Mouse (Mus musculus) hindbrain, embryonic 15.5 days (tissue): ENCODE measurements around the gene Tmem191c. TPM values are rescaled to one million over a fixed set of nuclear protein-coding genes. Genes with fewer than 3 reads are reported as not detected.

Experiments used
- ATAC-seq: fragments of 200-750 bp; cut with Nextera tagmentation; 2 replicates; pipeline ENCODE4 v1.8.0; 2017; ENCODE audit warnings: low read depth, moderate number of reproducible peaks, moderate TSS enrichment; ENCODE audit not compliant: low FRiP score
- H3K27ac ChIP-seq: fragments of 300-500 bp; sonication (generic); replicated peaks from 2 replicates; pipeline ENCODE4 v1.5.1; 2015; ENCODE audit warnings: mild to moderate bottlenecking, inconsistent platforms
- H3K27me3 ChIP-seq: fragments of 300-500 bp; sonication (generic); 2 replicates; pipeline ENCODE4 v1.6.1; 2015; ENCODE audit warnings: control low read depth, inconsistent platforms
- H3K36me3 ChIP-seq: fragments of 300-500 bp; sonication (generic); 2 replicates; pipeline ENCODE4 v1.6.1; 2015; ENCODE audit warnings: control low read depth, inconsistent platforms
- H3K4me1 ChIP-seq: fragments of 300-500 bp; sonication (generic); replicated peaks from 2 replicates; pipeline ENCODE4 v1.6.1; 2015; ENCODE audit warnings: control low read depth, inconsistent platforms
- H3K4me2 ChIP-seq: fragments of 300-500 bp; sonication (generic); 2 replicates; pipeline ENCODE4 v1.6.1; 2015; ENCODE audit warnings: moderate library complexity, mild to moderate bottlenecking, inconsistent platforms
- H3K4me3 ChIP-seq: fragments of 300-500 bp; sonication (generic); 2 replicates; pipeline ENCODE4 v1.5.1; 2015; ENCODE audit warnings: mild to moderate bottlenecking, inconsistent platforms
- H3K9ac ChIP-seq: fragments of 300-500 bp; sonication (generic); 2 replicates; pipeline ENCODE4 v1.6.1; 2015; ENCODE audit warnings: inconsistent platforms
- H3K9me3 ChIP-seq: fragments of 300-500 bp; sonication (generic); 2 replicates; pipeline ENCODE4 v1.6.1; 2016; ENCODE audit warnings: control low read depth, inconsistent platforms
- WGBS: fragments of 180-500 bp; shearing (Covaris S2); methylation state at CpG from one replicate; pipeline ENCODE4 v1.1.7; 2015; 5-methylcytosine and 5-hydroxymethylcytosine counted together
- polyA plus RNA-seq: library from polyadenylated mRNA; unstranded; fragments of >200 nt; fragmentation: Nextera tagmentation; extraction: Ambion mirVana; gene quantifications from 2 replicates; pipeline ENCODE4 v1.2.1, GENCODE M21; 2015

Gene Tmem191c
- polyA plus RNA-seq, 1 experiment from 2014 or later: 81.9 TPM

DNA sequence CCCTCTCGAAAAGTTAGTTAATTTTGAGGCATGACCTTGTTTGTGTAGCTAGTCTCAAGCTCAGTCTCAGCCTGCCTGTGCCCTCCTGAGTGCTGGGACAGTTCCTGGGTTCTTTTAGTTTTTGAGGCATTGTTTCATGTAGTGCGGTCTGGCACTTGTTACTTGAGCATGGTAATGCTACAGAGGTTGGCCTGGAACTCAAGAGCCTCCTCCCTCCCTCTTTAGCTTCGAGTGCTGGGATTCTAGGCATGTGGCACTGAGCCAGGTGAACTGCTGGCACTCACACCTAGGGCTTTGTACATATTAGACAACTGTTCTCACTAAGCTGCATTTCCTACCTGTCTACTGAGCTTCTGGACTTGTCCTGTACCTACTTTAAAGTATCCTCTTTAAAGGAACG, 28.1 kb upstream of the Tmem191c start:
- H3K9ac ChIP-seq: no peak overlapping the region
- 67% methylated on average over 4 of the region's 4 CpGs for WGBS
- H3K4me3 ChIP-seq: no peak overlapping the region
- no peak for ATAC-seq
- H3K9me3 ChIP-seq: no peaks in the 10 kb centered on the region
- H3K36me3 ChIP-seq: no peaks in the 10 kb centered on the region
- H3K4me2 ChIP-seq: no peak overlapping the region
- H3K27ac ChIP-seq: no peak overlapping the region
- no peaks in the 10 kb centered on the region for H3K27me3 ChIP-seq
- H3K4me1 ChIP-seq: peaks cover 20% of the 10 kb centered on the region; the same call in 1 of the 2 replicates

DNA sequence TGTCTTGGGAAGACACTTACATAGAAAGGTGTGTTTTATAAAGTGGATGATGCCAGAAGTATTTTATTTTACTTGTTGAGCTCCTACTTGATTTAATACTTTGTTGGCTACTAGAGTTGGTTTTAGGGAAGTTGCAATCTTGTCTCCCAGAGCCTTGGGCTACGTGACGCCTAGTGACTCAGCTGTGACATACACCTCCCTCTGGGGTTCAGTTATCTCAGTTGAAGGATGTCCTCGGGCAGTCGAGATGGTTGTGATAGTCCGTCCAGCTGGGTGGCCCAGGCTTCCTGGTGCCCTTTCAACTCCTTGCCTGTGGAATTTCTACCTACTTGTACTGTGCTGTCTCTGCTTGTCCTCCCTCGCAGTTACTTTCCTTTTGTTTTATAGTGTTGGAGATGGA, 26.7 kb upstream of the Tmem191c start:
- no peak overlapping the region for H3K9ac ChIP-seq
- H3K36me3 ChIP-seq: no peaks in the 10 kb centered on the region
- no peaks in the 10 kb centered on the region for H3K27me3 ChIP-seq
- no peak overlapping the region for H3K27ac ChIP-seq
- H3K4me1 ChIP-seq: peaks cover 34% of the 10 kb centered on the region
- no peak for ATAC-seq
- no peak overlapping the region for H3K4me3 ChIP-seq
- 67% methylated on average over 6 of the region's 6 CpGs for WGBS
- no peaks in the 10 kb centered on the region for H3K9me3 ChIP-seq
- H3K4me2 ChIP-seq: no peak overlapping the region

DNA sequence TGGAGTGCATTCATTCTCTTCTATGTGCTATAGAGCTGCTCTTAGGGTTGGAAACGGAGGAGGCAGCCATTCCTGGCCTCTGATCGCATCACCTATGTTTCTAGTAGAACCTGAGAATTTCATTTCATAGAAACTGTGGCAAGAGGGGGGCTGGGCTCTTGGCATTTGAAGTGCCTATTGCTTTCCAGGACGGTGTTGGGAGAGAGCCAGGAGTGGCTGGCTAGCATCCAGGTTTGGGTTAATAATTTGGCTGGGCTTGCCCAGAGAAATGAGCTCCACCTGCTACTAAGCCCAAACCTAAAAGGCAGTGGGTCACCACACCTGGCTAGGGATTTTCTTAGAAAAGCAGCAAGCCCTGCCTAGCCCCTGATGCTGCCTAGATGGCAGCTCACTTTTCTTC, 24.3 kb upstream of the Tmem191c start:
- Histone ChIP-seq H3K27me3 (no peaks in the 10 kb centered on the region), H3K9me3 (no peaks in the 10 kb centered on the region), H3K36me3 (no peaks in the 10 kb centered on the region), H3K4me2 (no peak overlapping the region), H3K4me1 (peaks cover 37% of the 10 kb centered on the region), H3K4me3 (no peak overlapping the region), H3K9ac (no peak overlapping the region), H3K27ac (no peak overlapping the region)
- 56% methylated on average over 3 of the region's 3 CpGs for WGBS
- no peak for ATAC-seq

DNA sequence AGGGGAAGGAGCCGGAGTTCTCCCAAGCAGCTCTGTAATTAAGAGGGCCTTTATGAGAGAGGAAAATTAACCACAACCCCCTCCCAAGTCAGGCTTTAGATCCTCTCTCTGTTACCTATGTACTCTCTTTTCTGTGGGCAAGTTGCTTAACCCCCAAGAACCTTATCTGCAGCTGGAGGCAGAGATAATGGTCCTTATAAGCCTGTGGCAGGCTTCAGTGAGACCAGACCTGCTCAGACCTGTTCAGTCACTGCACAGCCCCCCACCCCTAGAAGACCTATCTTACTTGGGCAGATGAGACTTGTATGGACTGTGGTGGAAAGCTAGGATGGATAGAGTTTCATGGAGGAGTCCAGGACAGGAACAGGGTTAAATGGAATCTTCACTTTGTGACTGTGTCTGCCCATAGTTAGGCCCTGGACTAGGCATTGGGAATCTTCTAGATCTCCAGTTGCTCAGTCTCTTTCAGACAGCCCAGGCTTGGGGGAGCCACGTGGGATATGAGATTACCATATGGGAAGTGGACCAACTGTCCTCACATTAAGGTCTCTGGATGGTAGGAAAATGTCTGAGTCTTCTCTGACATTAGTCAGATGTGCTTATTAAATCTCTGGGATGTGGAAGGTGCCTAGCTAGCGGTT, 23.7 kb upstream of the Tmem191c start:
- Histone ChIP-seq H3K9ac (no peak overlapping the region), H3K9me3 (no peaks in the 10 kb centered on the region), H3K36me3 (no peaks in the 10 kb centered on the region; the same call in 1 of the 2 replicates), H3K4me2 (no peak overlapping the region), H3K27me3 (no peaks in the 10 kb centered on the region), H3K4me3 (no peak overlapping the region), H3K4me1 (peaks cover 37% of the 10 kb centered on the region), H3K27ac (no peak overlapping the region)
- no peak for ATAC-seq
- WGBS: 78% methylated on average over 3 of the region's 3 CpGs

DNA sequence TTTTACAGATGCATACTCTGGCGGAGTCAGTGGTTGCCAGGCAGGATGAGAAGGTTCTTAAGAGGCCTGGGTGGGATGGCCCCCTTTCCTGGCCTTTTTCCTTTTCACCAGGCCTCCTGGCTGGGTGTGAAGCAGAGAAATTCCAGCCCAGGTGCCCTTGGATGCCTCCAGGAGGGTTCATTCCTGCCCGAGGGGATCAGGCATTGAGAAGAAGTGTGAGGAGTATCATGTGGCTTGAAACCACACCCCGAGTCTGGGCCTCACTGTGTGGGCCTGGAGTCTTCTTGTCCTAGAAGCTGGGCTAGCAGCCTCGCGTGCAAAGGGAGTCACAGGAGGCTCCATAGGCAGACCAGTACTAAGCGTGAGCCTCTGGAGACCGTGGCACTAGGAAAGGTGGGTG, 23.0 kb upstream of the Tmem191c start:
- Histone ChIP-seq H3K27me3 (no peaks in the 10 kb centered on the region), H3K36me3 (peaks cover 5% of the 10 kb centered on the region), H3K9me3 (no peaks in the 10 kb centered on the region), H3K4me1 (peaks cover 34% of the 10 kb centered on the region), H3K9ac (no peak overlapping the region), H3K4me3 (no peak overlapping the region), H3K27ac (no peak overlapping the region), H3K4me2 (no peak overlapping the region)
- no peak for ATAC-seq
- WGBS: 73% methylated on average over 7 of the region's 7 CpGs

DNA sequence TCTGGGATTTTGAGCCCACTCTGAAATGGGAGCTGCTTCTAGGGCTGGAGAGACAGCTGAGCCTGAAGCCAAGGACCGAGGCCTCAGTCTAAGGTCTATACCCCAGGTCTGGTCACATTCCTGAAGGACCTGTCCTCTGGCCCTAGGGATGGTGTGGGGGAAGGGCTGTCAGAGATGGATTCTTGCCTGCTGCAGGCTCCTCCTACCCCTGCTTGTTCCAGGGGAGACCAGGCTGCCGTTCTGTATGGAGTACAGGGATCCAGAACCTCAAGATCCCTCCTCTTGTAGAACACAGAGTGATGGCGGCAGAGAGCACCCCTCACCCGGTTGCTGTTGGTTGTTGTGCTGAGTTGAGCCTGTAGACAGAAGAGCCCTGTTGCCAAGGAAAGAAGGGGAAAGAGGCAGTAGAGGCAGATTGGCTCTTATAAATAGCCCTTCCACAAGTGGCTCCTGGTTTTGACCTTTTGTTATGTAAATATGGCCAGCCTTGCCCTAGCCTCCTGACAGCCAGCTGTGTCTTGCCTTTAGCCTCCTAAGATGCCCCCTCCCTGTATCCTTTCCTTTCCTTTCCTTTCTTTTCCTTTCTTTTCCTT, 21.8 kb upstream of the Tmem191c start:
- Histone ChIP-seq H3K9ac (no peak overlapping the region), H3K9me3 (no peaks in the 10 kb centered on the region), H3K4me1 (peaks cover 34% of the 10 kb centered on the region), H3K36me3 (peaks cover 18% of the 10 kb centered on the region), H3K4me3 (no peak overlapping the region), H3K27me3 (no peaks in the 10 kb centered on the region), H3K27ac (no peak overlapping the region), H3K4me2 (no peak overlapping the region)
- WGBS: 18% methylated on average over 4 of the region's 4 CpGs
- no peak for ATAC-seq

DNA sequence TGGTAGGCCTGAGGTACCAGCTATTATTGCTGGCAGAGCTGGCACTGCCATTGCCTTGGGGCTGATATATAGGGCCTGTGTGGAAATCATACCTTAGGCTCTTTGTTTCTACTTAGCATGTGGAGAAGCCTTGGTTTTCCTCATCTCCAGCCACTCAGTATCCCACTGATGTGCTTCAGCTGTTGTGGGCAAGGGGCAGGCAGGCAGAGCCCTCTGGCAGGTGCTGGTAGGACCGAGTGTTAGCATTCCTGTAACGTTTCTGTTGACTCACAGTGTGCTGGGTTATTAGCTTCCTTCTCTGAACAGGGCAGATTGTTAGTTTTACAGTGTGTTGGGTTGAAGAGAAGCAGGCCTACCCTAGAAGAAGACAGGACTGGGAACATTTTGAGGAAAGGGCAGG, 20.6 kb upstream of the Tmem191c start:
- Histone ChIP-seq H3K4me1 (peaks cover 34% of the 10 kb centered on the region), H3K4me3 (no peak overlapping the region), H3K4me2 (no peak overlapping the region), H3K9ac (no peak overlapping the region), H3K27ac (no peak overlapping the region), H3K9me3 (no peaks in the 10 kb centered on the region), H3K27me3 (no peaks in the 10 kb centered on the region), H3K36me3 (peaks cover 19% of the 10 kb centered on the region)
- 85% methylated on average over 2 of the region's 2 CpGs for WGBS
- ATAC-seq: no peak

DNA sequence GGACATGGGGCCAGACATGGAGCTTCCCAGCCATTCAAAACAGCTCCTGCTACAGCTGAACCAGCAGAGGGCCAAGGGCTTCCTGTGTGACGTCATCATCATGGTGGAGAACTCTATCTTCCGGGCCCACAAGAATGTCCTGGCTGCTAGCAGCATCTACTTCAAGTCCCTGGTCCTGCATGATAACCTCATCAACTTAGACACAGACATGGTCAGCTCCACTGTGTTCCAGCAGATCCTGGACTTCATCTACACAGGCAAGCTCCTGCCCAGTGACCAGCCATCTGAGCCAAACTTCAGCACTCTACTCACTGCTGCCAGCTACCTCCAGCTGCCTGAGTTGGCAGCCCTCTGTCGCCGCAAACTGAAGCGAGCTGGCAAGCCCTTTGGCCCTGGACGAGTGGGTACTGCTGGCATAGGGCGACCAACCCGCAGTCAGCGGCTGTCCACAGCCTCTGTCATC, 18.5 kb upstream of the Tmem191c start:
- Histone ChIP-seq H3K4me3 (no peak overlapping the region), H3K27ac (no peak overlapping the region), H3K27me3 (no peaks in the 10 kb centered on the region), H3K9me3 (no peaks in the 10 kb centered on the region), H3K4me2 (no peak overlapping the region), H3K36me3 (peaks cover 19% of the 10 kb centered on the region), H3K4me1 (peaks cover 20% of the 10 kb centered on the region), H3K9ac (no peak overlapping the region)
- WGBS: 85% methylated on average over 9 of the region's 9 CpGs
- no peak for ATAC-seq

DNA sequence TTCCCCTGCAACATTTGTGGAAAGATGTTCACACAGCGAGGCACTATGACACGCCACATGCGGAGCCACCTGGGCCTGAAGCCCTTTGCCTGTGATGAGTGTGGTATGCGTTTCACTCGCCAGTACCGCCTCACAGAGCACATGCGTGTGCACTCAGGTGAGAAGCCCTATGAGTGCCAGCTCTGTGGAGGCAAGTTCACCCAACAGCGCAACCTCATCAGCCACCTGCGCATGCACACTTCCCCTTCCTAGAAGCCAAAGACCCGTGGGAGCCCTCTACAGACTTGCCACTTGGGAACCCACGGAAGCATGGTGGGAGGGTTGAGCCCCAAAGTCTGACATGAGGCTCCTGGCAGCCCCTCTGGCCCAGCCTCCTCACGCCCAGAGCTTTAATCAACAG, 17.0 kb upstream of the Tmem191c start:
- Histone ChIP-seq H3K27ac (no peak overlapping the region), H3K4me1 (peaks cover 5% of the 10 kb centered on the region), H3K4me2 (no peak overlapping the region), H3K4me3 (no peak overlapping the region), H3K27me3 (no peaks in the 10 kb centered on the region), H3K9ac (no peak overlapping the region), H3K36me3 (peaks cover 19% of the 10 kb centered on the region), H3K9me3 (no peaks in the 10 kb centered on the region)
- WGBS: 96% methylated on average over 12 of the region's 12 CpGs
- ATAC-seq: no peak

DNA sequence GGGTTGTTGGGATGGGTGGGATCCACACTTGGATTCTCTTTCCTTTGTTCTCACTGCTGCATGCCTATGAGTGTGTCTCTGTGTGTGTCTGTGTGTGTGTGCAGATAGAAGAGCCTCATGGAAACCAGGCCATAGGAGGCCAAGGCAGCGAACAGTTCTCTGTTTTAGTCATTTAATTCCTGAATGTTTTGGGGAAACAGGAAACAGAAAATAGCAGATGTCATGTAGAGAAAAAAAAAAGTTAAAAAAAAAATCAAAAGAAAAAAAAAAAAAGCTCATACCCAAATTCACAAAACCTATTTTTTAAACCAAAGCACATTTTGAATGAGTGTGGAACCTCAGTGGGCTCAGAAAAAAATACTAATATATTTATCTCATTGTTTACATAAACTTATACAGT, 14.5 kb upstream of the Tmem191c start:
- no peaks in the 10 kb centered on the region for H3K27me3 ChIP-seq
- H3K4me2 ChIP-seq: no peak overlapping the region
- H3K9me3 ChIP-seq: no peaks in the 10 kb centered on the region
- no peak overlapping the region for H3K4me3 ChIP-seq
- H3K9ac ChIP-seq: no peak overlapping the region
- 97% methylated on average over 1 of the region's 1 CpGs for WGBS
- H3K27ac ChIP-seq: no peak overlapping the region
- ATAC-seq: no peak
- peaks cover 19% of the 10 kb centered on the region for H3K36me3 ChIP-seq
- H3K4me1 ChIP-seq: no peaks in the 10 kb centered on the region

DNA sequence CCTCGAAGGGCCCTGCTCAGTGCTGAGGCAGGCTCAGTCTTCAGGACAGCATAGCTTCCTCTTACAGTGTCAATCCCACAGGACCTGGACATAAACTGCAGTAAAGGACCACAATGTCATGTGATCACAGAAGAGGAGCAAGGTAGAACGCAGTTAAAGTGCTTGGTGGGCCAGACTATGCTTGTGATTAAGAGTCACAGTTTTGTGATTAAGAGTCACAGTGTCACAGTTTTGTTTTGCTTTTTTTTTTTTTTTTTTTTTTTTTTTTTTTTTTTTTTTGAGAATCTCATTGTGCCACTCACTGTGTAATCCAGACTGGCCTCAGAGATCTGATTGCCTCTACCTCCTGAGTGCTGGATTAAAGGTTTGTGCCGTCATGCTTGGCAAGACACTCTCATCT, 9.8 kb upstream of the Tmem191c start:
- Histone ChIP-seq H3K4me3 (no peak overlapping the region), H3K36me3 (no peaks in the 10 kb centered on the region)
- WGBS: 82% methylated on average over 3 of the region's 3 CpGs

DNA sequence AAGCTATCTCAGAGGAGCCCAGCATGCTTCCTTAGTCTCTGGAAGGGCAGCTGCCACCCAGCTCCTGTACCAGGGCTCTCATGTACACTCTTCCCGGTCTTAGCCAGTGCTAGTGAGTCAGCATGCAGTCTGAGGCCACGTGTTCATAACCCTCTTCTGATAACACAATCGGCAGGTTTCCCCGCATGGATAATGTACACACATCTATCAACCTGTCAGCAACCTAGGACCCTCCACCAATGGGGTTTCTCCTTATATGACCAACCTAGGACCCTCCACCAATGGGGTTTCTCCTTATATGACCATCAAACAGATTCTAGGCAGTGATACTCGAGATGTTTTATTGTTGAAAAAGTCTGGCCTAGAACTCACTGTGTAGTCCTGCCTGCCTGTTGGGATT, 7.9 kb upstream of the Tmem191c start:
- 61% methylated on average over 5 of the region's 5 CpGs for WGBS
- Histone ChIP-seq H3K27ac (no peak overlapping the region), H3K4me1 (no peaks in the 10 kb centered on the region), H3K36me3 (no peaks in the 10 kb centered on the region), H3K9ac (no peak overlapping the region), H3K4me3 (no peak overlapping the region), H3K9me3 (no peaks in the 10 kb centered on the region), H3K27me3 (no peaks in the 10 kb centered on the region), H3K4me2 (no peak overlapping the region)
- ATAC-seq: no peak

More for the DNA sequence above, 9.8 kb upstream of the Tmem191c start:
- H3K27ac ChIP-seq: no peak overlapping the region
- no peaks in the 10 kb centered on the region for H3K4me1 ChIP-seq
- no peak overlapping the region for H3K4me2 ChIP-seq
- no peak for ATAC-seq
- H3K27me3 ChIP-seq: no peaks in the 10 kb centered on the region
- H3K9me3 ChIP-seq: no peaks in the 10 kb centered on the region
- H3K9ac ChIP-seq: no peak overlapping the region

DNA sequence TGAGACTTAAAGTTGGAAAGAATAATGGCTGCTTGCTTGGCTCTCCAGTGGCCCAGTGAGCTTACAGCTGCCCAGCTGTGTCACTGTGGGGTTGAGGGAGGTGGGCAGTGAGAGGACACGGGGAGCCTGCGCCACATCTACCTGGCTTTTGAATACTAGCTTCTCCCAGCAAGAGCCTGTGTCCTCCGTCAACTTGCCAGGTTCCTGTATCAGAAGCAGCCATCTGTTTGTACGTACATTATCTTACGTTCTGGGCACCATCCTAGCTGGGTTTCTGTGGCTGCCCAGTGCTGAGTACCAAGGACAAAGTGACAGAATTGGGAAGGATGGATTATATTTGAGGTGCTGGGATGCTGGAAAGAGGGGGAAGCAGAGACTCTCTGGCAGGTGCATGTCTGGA, 6.0 kb upstream of the Tmem191c start:
- Histone ChIP-seq H3K36me3 (no peaks in the 10 kb centered on the region), H3K27ac (no peak overlapping the region), H3K9me3 (no peaks in the 10 kb centered on the region), H3K4me2 (no peak overlapping the region), H3K27me3 (no peaks in the 10 kb centered on the region), H3K4me1 (no peaks in the 10 kb centered on the region), H3K9ac (no peak overlapping the region), H3K4me3 (no peak overlapping the region)
- WGBS: 92% methylated on average over 5 of the region's 5 CpGs
- no peak for ATAC-seq
